Mouse (Mus musculus) CD4-positive, CD25-positive, alpha-beta regulatory T cell, adult 2 months (primary cell): ENCODE data around the gene Slc25a11.

ENCODE experiments used
- DNase-seq: peaks from one replicate; pipeline ENCODE4 v3.0.0-alpha.2; 2012; ENCODE audit warnings: low read depth, low spot score

Slc25a11 gene

DNA sequence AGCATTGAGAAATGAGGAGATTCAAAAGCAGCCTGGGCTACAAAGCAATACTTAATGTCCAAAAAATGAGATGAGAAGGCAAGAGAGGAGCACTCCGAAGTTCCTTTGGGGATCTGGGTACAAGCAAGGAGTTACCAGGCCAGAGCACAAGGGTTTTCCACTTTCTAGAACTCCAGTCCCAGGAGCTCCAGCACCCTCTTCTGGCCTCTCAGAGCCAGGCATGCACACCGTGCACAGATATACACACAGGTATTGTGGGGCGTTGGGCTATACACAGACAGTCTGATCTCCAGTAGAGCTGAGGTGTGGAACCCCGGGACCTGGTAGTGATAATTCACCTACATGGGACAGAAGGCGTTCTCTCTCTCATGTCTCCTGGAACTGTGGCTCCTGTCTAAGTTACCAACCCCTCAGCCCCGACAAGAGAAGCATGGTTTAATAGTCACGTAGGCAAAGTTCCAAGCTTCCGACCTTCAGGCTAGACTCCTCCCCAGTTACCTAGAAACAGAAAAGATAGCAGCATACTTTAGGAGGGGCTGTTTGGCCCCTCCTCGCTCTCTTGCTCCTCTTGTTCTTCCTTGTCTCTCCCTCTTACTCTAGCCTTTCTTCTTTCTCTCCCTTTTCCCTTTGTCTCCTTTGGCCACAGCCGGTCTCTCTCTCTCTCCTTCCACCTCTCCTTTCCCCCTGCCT, 24.1 kb downstream of the Slc25a11 start:
- DNase-seq = no peak

DNA sequence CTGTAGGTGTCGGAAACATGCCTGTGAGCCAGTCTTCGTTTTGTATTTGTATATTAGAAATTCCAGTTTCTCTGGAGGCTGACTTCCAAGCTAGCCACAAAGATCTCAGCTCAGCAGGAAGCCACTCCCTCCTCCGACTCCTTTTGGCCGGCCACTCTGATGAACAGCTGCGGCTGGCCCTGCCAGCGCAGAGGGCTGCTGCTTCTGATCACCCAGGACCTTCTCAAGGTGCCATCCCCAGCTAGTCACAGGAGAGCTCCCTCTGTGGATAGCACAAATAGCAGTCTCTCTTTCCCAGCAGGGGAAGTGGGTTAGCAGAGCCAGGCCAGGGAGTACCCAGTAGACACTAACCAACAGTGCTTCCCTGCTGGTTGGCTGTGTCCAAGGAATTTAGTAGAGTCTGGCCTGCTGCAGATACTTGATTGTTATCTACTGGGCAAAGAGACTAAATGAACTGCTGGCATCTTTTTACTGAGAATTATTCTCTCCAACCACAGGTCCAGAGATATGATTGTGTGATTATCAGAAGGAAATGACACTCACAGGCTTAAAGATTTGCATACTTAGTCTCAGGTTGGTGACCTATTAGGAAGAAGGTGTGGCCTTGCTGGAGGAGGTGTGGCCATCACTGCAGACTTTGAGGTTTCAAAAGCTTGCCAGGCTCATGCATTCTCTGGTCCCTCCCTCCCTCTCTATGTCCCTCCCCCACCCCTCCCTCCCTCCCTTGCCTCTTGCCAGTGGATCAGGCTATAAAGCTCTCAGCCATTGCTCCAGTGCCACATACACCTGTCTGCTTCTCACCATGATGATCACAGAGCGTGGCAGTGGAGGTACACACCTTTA, 25.1 kb downstream of the Slc25a11 start:
- DNase-seq = peak; percentile 70

DNA sequence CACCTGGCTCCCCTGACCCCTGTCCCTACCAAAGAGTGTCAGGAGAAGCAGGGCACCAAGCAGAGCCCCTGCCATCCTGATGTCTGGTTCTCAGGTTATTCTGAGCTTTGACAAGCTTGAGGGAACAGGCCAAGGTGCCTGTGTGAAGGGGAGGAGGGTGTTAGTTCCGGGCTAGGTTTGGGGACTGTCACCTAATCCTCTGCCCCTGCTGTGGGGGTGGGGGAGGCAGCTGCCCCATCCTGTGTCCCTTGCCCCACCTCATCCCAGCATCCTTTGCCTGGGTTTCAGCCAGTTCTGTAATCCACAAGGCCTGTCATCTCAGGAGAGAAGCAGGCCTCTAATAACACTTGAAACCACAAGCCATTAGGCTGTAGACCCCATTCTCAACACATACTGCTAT, 28.2 kb downstream of the Slc25a11 start, which contains the start of gene Chrne:
Gene Chrne, minus strand, starts transcription at position 116 of the 400 bp plus-strand sequence.
- DNase-seq = no peak

DNA sequence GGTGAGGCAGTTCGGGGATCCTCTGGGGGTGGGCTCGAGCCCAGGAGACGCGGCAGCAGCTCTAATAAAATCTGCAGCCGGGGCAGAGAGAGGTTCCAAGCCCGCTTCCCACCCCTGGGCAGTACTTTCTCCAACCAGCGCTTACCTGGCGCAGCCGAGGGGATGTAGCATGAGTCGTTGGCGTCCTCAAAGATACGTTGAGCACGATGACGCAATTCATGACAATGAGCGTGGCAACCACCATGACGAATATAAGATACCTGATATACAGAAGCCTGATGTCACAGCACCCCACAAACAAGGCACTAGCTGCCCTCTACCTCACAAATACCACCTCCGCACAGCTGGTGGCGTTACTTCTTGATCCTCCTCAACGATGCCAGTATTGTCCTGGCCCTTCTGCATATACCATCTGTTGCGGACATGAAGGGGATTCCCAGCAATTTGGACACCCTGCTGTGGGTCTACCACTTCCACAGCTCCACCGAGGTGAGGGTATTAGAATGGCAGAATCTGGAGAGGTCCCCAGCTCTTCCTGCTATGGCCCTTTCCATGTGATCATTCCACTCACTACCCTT, 31.7 kb downstream of the Slc25a11 start, which contains the start of gene 4930544D05Rik:
Gene 4930544D05Rik, plus strand, starts transcription at position 333 of the 578 bp plus-strand sequence.
- DNase-seq = peak; percentile 85

DNA sequence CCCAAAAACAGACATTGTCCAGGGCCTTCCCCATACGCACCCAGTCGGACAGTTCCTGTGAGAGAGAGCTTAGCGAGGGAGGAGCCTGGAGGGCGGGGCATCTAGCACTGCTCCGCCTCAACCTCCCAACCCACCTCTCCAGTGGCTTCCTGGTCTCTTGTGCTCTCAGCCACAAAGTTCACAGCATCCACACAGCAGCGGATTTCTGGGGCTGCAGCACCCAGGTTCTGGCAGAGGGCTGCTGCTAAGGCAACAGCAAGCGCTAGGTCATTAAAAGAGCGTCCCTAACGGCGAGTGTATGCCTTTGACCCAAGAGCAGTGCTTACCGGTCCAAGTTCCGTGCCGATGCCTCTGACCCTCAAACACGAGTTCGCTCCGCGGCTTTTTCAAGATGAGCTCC, 32.2 kb downstream of the Slc25a11 start:
- peak; percentile 90 for DNase-seq

DNA sequence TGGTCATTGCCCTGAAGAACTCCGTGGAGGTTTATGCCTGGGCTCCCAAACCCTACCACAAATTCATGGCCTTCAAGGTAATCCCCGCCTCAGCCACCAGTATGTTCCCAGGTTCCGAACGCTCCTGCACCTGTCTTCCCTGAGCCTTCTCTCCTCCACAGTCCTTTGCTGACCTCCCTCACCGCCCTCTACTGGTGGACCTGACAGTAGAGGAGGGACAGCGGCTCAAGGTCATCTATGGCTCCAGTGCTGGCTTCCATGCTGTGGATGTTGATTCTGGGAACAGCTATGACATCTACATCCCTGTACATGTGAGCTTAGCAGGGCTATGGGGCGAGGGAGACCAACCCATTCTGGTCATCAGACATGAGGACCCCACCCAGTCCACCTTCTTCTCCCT, 34.8 kb downstream of the Slc25a11 start:
- DNase-seq = no peak

DNA sequence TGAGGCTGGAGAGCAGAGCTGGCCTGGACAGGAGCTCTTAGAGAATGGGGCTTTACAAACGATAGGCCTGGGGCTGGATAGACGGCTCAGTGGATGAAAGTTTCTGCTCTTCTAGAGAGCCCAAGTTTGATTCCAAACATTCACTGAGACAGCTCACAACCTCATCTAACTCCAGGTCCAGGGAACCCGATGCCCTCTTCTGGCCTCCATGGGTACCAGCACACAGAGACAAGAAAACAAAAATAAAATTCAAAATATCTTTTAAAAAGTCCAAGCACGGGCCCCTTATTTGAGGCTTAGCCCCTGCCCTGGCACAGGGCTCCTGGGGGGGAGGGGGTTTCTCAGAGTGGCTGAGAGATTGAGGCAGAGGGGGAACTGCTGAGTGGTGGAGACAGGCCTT, 36.5 kb downstream of the Slc25a11 start:
- no peak for DNase-seq

DNA sequence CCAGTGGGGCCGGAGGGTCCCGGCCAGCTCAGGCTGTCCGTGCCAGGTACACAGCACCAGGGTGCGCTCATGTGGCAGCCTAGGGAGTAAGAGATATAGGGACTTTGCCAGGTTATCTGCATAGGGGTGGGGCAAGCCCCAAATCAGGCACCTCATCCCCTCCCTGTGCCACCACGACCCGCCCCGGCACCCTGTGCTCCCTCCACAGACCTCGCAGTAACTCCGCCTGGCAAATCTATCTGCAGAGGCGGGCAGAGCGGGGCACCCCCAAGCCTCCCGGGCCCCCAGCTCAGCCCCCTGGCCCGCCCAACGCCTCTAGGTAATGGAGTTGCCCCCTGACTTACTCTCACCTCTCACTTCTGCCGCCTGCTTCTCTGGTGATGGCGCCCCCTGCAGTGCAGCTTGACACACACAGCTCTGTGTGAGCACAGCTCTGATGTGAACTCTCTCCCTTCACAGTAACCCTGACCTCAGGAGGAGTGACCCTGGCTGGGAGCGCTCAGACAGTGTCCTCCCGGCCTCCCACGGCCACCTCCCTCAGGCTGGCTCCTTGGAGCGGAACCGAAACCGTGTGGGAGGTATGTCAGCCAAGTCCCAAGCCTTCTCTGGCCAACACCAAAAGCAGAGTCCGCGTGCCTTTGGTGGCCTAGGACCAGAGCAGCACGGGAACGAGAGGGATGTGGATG, 38.8 kb downstream of the Slc25a11 start:
- peak; percentile 58 for DNase-seq

DNA sequence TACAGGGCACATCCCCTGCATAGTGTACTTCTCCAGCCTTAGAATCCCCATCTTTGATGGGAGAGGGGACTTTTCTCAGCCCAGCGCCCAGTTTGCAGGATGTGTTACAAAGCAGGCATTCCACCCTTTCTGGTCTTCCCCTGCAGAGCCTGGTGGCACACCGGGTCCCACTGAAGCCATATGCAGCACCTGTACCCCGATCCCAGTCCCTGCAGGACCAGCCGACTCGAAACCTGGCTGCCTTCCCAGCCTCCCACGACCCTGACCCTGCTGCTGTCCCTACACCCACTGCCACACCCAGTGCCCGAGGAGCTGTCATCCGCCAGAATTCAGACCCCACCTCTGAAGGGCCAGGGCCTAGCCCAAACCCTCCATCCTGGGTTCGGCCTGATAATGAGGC, 39.7 kb downstream of the Slc25a11 start:
- no peak for DNase-seq

DNA sequence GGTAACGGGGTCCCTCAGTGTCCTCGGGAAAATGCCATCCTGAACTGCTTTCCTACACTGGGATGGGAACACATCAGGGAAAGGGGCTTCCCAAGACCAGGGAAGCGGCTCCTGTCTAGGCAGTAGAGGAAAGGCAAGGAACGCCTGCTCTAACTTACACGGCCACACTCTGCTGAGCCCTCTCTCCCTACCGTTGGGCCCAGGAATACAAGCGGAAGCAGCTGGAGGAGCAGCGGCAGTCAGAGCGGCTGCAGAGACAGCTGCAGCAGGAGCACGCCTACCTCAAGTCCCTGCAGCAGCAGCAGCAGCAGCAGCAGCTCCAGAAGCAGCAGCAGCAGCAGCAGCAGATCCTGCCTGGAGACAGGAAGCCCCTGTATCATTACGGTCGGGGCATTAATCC, 40.6 kb downstream of the Slc25a11 start:
- DNase-seq = no peak

DNA sequence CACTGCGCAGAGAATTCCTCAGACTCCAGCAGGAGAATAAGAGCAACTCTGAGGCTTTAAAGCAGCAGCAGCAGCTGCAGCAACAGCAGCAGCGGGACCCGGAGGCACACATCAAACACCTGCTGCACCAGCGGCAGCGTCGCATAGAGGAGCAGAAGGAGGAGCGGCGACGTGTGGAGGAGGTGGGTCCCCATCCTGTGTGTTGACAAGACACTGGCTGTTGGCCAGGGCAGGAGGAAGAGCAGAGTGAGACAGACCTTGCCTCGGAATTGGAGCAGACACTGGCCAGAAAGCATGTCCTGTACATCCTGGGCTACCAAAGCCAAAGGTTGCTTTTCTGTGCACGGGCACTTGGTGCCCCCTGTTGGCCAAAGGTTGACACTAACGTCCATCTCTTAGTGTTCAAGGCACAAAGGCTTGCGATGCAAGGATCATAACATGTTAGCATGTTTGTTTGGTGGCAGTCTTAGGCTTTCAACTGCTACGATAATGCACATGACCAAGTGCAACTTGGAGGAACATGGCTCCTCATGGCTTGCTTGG, 42.2 kb downstream of the Slc25a11 start:
- DNase-seq = peak; percentile 88

DNA sequence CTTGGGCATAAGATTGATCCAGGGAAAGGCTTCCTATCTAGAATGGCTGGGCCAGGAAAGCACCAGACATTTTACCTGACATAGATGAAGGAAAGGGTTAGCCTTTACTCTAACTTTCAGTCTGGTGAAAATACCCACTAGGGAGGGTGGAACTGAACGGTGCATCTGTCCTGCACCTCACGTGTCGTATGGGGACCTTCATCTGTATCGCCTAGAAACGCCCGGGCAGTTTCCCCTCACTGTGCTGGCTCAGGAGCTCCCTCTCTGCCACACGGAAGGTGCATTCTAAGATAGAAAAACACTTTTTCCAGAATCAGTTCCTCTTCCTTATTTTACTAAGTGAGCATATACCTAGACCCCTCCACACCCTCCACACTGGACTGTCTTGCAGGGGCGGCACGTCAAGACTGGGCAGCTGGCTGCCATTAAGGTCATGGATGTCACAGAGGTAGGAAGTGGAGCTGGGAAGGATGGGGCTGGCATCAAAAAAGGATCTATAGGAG, 48.8 kb downstream of the Slc25a11 start:
- DNase-seq = no peak

DNA sequence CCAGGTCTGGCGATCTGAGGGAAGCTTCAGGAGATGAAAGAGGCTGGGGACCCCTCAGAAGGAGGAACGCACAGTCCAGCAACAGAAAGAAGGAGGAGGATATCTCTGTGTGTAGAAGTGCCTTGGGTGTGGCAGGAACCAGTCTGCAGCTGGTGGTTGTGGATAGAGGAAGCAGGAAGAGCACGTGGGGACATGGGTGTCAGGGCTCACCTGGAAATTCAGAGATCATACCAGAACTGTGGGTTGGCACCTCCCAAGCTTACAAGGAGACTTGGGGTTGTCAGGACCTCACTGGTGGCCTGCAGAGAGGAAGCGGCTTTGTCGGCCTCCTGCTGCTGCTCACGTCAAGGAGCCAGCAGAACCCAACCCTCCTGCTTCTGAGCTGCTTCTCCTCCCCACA, 50.0 kb downstream of the Slc25a11 start:
- peak; percentile 36 for DNase-seq

DNA sequence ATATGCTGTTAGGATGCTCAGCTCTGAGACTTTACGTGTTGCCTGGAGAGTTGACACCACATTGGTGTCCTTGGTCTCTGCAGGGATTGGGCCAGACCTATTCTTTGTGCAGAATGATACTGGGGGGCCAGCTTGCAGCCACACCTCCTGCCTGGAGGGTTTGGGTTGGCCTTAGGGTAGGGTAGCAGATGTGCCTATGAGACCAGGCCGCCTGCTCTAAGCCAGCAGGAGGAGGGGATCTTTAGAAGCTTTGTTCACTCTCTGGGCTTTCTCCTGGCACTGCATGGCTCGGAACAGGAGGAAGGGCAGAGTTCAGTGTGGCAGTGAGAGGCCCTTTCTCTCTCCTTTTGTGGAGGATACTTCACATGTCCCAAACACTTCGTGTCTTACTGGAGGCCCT, 51.2 kb downstream of the Slc25a11 start:
- DNase-seq = no peak

DNA sequence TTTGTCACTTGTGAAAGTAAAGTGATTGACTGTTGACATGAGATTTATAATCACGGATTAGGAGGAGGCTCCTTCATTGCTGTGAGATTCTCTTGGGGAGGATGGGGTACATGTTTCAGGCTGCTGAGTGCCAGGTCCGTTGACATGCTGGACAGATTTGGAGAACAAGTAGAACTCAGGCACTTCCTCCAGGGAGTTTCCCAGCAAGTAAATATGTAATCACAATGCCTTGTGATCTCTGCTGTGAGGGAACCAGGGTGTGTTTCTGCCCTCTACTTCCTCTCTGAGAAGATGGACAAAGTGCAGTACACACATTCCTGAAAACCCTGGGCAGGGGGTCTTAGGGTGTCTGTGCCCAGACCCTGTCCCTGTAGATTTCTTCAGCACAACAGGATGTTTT, 51.6 kb downstream of the Slc25a11 start:
- DNase-seq = peak; percentile 32

DNA sequence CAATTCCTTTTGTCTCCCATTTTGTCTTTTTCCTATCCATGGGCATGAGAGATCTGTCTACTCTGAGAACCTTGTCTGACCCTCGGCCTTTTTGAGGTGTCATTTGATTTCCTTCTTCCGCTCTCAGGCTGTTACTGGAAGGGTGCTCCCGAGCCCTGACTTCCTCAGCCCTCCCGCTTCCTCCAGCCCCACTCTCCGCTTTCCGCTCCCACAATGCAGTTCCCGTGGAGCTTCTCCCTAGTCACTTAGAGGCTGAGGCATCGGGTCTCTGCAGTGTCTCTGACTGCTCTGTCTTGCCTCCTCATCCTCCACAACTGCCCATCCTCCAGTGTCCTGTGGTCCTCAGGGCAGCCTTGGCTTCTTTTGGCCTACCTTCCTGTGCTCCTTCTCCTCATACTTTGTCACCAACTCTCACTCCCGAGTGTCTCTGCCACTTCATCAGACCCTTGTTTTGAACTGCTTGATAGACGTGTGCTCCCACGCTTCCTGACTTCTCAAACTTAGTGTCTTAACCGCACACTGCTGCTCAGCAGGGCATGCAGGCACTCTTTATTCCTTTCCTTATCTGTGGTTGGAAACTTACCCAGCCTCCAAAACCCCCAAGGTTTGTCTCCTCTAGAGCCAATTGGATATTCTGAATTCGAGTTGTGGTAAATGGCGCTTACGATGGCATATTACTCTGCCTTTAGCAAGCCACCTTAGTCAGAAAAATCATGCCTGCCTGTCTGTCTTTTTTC, 52.9 kb downstream of the Slc25a11 start:
- DNase-seq = peak; percentile 62
